Mouse (Mus musculus): ENCODE data around the gene Pigq. TPM values are rescaled to one million over a fixed set of nuclear protein-coding genes. Genes with fewer than 3 reads are reported as not detected.
A peak's percentile ranks its signal among the peaks of the same experiment; 100 is the strongest.

Gene Pigq
- total and polyA plus RNA-seq, 3 experiments: 18.5 to 97.2 (median 28.1) TPM

GRCm38 (mm10) chr17:25922120-25922519, 22.6 kb downstream of the Pigq start:
- H3K79me2 ChIP-seq (replicated peaks; ENCODE audit: control insufficient read depth, extremely low read depth, insufficient read depth, poor library complexity, severe bottlenecking): peaks cover 20% of the 10 kb centered on the region
- no peak overlapping the region for H3K9ac ChIP-seq (ENCODE audit: insufficient read depth, low read depth)
- no peak overlapping the region for H3K4me3 ChIP-seq (replicated peaks in 1 of 3; ENCODE audit: low read depth in 2 of 3, low read length in 2 of 3, poor library complexity in 1 of 3)
- H3K4me1 ChIP-seq (ENCODE audit: control insufficient read depth in 1 of 2, insufficient read depth in 2 of 2): peaks cover 12 to 23% of the 10 kb centered on the region in 2 experiments
- H3K27me3 ChIP-seq (replicated peaks): no peaks in the 10 kb centered on the region
- in situ Hi-C loops (cut with MboI; ENCODE audit: low pct_ligation_motif_present, low pct_unique_long_range_greater_than_20kb, low sequenced_read_pairs): no loop called here
- H3K36me3 ChIP-seq (replicated peaks in 1 of 2; ENCODE audit: control insufficient read depth in 1 of 2, insufficient read depth in 1 of 2, low read length in 1 of 2): peaks cover 20 to 53% of the 10 kb centered on the region in 2 experiments
- TF ChIP-seq HCFC1 (IDR thresholded peaks at IDR 0.05; ENCODE audit: low read depth, low read length): no peak
- no peak for TF ChIP-seq MAX (IDR thresholded peaks at IDR 0.05; ENCODE audit: low read length)
- no peak for TF ChIP-seq SIN3A (IDR thresholded peaks at IDR 0.05; ENCODE audit: low read length)
- TF ChIP-seq CTCF (conservative IDR thresholded peaks at IDR 0.05 in 1 of 2, IDR thresholded peaks at IDR 0.05 in 1 of 2; ENCODE audit: low read depth in 2 of 2, low read length in 2 of 2): no peak
- TF ChIP-seq UBTF (IDR thresholded peaks at IDR 0.05; ENCODE audit: low read depth, low read length): no peak
- no peak for TF ChIP-seq E2F4 (IDR thresholded peaks at IDR 0.05; ENCODE audit: insufficient replicate concordance, low read depth, low read length)
- TF ChIP-seq RCOR1 (conservative IDR thresholded peaks at IDR 0.05; ENCODE audit: low read depth, low read length): no peak
- no peak for TF ChIP-seq MXI1 (IDR thresholded peaks at IDR 0.05; ENCODE audit: low read depth, low read length)
- no peak for TF ChIP-seq IRF4 (IDR thresholded peaks at IDR 0.05; ENCODE audit: low read depth, low read length)
- TF ChIP-seq ZMIZ1 (IDR thresholded peaks at IDR 0.05; ENCODE audit: low read depth, low read length): no peak
- no peak for TF ChIP-seq TBP (conservative IDR thresholded peaks at IDR 0.05; ENCODE audit: low read depth, low read length)
- no peak for TF ChIP-seq CHD1 (IDR thresholded peaks at IDR 0.05; ENCODE audit: low read depth, low read length)
- TF ChIP-seq USF1 (IDR thresholded peaks at IDR 0.05; ENCODE audit: low read depth, low read length): no peak
- no peak for TF ChIP-seq GABPA (IDR thresholded peaks at IDR 0.05; ENCODE audit: insufficient replicate concordance, low read depth, low read length)
- no peak for TF ChIP-seq EP300 (IDR thresholded peaks at IDR 0.05; ENCODE audit: low read length)
- no peak for TF ChIP-seq BHLHE40 (IDR thresholded peaks at IDR 0.05; ENCODE audit: low read depth, low read length)
- no peak for TF ChIP-seq ETS1 (conservative IDR thresholded peaks at IDR 0.05; ENCODE audit: low read depth, low read length)
- no peak for DNase-seq (ENCODE audit: extremely low read depth)
- dilution Hi-C loops (cut with MboI; ENCODE audit: extremely low pct_ligation_motif_present, extremely low pct_unique_long_range_greater_than_20kb, low sequenced_read_pairs): no loop called here
- no peaks in the 10 kb centered on the region for H3K9me3 ChIP-seq (replicated peaks; ENCODE audit: low read length)
- no peak overlapping the region for H3K4me2 ChIP-seq (ENCODE audit: insufficient read depth, low read depth, poor library complexity, severe bottlenecking)
- H3K27ac ChIP-seq (ENCODE audit: insufficient read depth, low read depth): no peak overlapping the region

DNA sequence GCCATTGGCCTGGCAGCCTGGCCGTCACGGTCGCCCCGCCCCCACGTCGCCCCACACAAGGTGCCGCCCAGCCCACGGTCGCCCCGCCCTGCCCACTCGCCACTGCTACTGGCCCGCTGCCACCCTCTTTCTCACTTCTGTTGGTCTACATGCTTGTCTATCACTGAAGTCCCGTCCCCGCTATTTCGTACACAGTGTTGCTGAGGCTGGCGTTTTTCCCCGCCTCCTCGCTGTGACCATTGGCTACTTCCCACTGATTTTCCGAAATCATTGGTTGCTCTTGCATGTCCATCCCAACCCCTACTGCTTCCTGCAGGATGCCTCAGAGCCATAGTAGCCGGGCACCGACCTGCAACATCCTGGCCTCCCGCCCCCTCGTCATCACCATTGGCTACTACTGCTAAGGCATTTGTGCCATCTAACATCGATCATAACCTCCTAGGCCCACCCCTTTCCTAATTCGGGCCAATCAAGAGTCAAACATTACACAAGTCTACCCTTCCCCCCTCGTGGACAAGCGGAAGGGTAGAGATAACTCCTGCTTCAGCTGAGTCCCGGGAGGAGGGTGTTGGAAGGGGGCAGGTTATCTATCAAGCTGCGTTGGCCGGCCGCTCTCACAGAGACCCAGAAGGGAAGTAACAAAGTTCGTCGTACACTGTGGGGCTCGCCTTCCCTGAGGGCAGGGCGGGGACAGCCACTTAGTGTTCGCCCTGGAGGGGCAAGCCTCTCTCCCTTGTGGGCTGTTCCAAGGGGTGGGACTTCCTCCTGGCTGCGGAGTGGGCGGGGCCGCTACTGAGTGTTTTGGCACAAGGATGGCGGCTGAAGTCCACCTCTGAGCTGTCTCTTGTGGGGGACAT, 24.7 kb downstream of the Pigq start:
- Histone ChIP-seq H3K27ac (ENCODE audit: insufficient read depth, low read depth) (peak overlapping the region; percentile 86), H3K79me2 (replicated peaks; ENCODE audit: control insufficient read depth, extremely low read depth, insufficient read depth, poor library complexity, severe bottlenecking) (peaks cover 22% of the 10 kb centered on the region), H3K27me3 (replicated peaks) (no peaks in the 10 kb centered on the region), H3K4me3 (replicated peaks in 1 of 3; ENCODE audit: low read depth in 2 of 3, low read length in 2 of 3, poor library complexity in 1 of 3) (peak overlapping the region; percentile 82 to 99 (median 95)), H3K9ac (ENCODE audit: insufficient read depth, low read depth) (peak overlapping the region; percentile 77), H3K36me3 (replicated peaks in 1 of 2; ENCODE audit: control insufficient read depth in 1 of 2, insufficient read depth in 1 of 2, low read length in 1 of 2) (peaks cover 5 to 45% of the 10 kb centered on the region in 2 experiments), H3K4me1 (ENCODE audit: control insufficient read depth in 1 of 2, insufficient read depth in 2 of 2) (peaks cover 12 to 40% of the 10 kb centered on the region in 2 experiments), H3K4me2 (ENCODE audit: insufficient read depth, low read depth, poor library complexity, severe bottlenecking) (peak overlapping the region; percentile 84), H3K9me3 (replicated peaks; ENCODE audit: low read length) (no peaks in the 10 kb centered on the region)
- dilution Hi-C loops (cut with MboI; ENCODE audit: extremely low pct_ligation_motif_present, extremely low pct_unique_long_range_greater_than_20kb, low sequenced_read_pairs) (no loop called here), in situ Hi-C loops (cut with MboI; ENCODE audit: low pct_ligation_motif_present, low pct_unique_long_range_greater_than_20kb, low sequenced_read_pairs) (loop anchor here (5.0 kb wide), 1 partner anchor 38 kb away; the partner anchor contains the start of gene Wfikkn1)
- peak; percentile 99 for DNase-seq (ENCODE audit: extremely low read depth)
- TF ChIP-seq MEF2A (IDR thresholded peaks at IDR 0.05; ENCODE audit: borderline replicate concordance, low read depth, low read length) (peak; percentile 67), KAT2A (IDR thresholded peaks at IDR 0.05; ENCODE audit: insufficient replicate concordance, low read length) (0 out of 2 replicates have a peak, but pooled peaks have one; percentile 33), UBTF (IDR thresholded peaks at IDR 0.05; ENCODE audit: low read depth, low read length) (0 out of 2 replicates have a peak, but pooled peaks have one; percentile 41), HCFC1 (IDR thresholded peaks at IDR 0.05; ENCODE audit: low read depth, low read length) (peak; percentile 70), ZNF384 (IDR thresholded peaks at IDR 0.05; ENCODE audit: low read depth, low read length) (0 out of 2 replicates have a peak, but pooled peaks have one; percentile 9), NELFE (IDR thresholded peaks at IDR 0.05; ENCODE audit: low read depth, low read length) (peak; percentile 70), SMC3 (IDR thresholded peaks at IDR 0.05; ENCODE audit: low read depth, low read length) (no peak), CHD1 (IDR thresholded peaks at IDR 0.05; ENCODE audit: low read depth, low read length) (peak; percentile 54; the same call in 1 of the 2 replicates), TBP (conservative IDR thresholded peaks at IDR 0.05; ENCODE audit: low read depth, low read length) (no peak), MAX (IDR thresholded peaks at IDR 0.05; ENCODE audit: low read length) (0 out of 2 replicates have a peak, but pooled peaks have one; percentile 57), POLR2AphosphoS2 (IDR thresholded peaks at IDR 0.05; ENCODE audit: low read depth, low read length) (peak; percentile 61; the same call in 1 of the 2 replicates), MAZ (IDR thresholded peaks at IDR 0.05; ENCODE audit: low read depth, low read length) (peak; percentile 59), SIN3A (IDR thresholded peaks at IDR 0.05; ENCODE audit: low read length) (peak; percentile 90), CHD2 (IDR thresholded peaks at IDR 0.05; ENCODE audit: low read length) (peak; percentile 93), ELF1 (IDR thresholded peaks at IDR 0.05; ENCODE audit: low read depth, low read length) (peak; percentile 79), CTCF (conservative IDR thresholded peaks at IDR 0.05 in 1 of 2, IDR thresholded peaks at IDR 0.05 in 1 of 2; ENCODE audit: low read depth in 2 of 2, low read length in 2 of 2) (no peak), GABPA (IDR thresholded peaks at IDR 0.05; ENCODE audit: insufficient replicate concordance, low read depth, low read length) (no peak), RAD21 (IDR thresholded peaks at IDR 0.05; ENCODE audit: low read depth, low read length) (no peak), RCOR1 (conservative IDR thresholded peaks at IDR 0.05; ENCODE audit: low read depth, low read length) (no peak), MXI1 (IDR thresholded peaks at IDR 0.05; ENCODE audit: low read depth, low read length) (peak; percentile 71), TCF12 (IDR thresholded peaks at IDR 0.05; ENCODE audit: low read depth, low read length) (peak; percentile 62)
